Mouse (Mus musculus) CH12.LX (cell line): Measurements from ENCODE around the gene Adnp.

Experiments used
- BHLHE40 ChIP-seq: IDR thresholded peaks from 2 replicates; pipeline ENCODE4 v1.6.1; 2011; ENCODE audit warnings: mild to moderate bottlenecking, low read depth, low read length, improper control_type of control experiment
- CHD2 ChIP-seq: IDR thresholded peaks from 2 replicates; pipeline ENCODE4 v1.6.1; 2011; ENCODE audit warnings: low read length, improper control_type of control experiment
- CTCF ChIP-seq, 2 experiments: IDR thresholded peaks in 1 of 2; conservative IDR thresholded peaks in 1 of 2; 2 replicates each; pipeline ENCODE4 v1.5.1; 2011 to 2012; ENCODE audit warnings: low read depth in 2 of 2, low read length in 2 of 2, improper control_type of control experiment in 1 of 2, inconsistent platforms in 1 of 2, mild to moderate bottlenecking in 1 of 2, moderate library complexity in 1 of 2
- EP300 ChIP-seq: IDR thresholded peaks from 2 replicates; pipeline ENCODE4 v1.6.1; 2011; ENCODE audit warnings: low read length, improper control_type of control experiment
- GABPA ChIP-seq: IDR thresholded peaks from 2 replicates; pipeline ENCODE4 v1.6.1; 2012; ENCODE audit warnings: low read depth, low read length, improper control_type of control experiment, inconsistent platforms; ENCODE audit not compliant: insufficient replicate concordance
- HCFC1 ChIP-seq: IDR thresholded peaks from 2 replicates; pipeline ENCODE4 v1.6.1; 2012; ENCODE audit warnings: low read depth, mild to moderate bottlenecking, inconsistent platforms, low read length, improper control_type of control experiment
- MAX ChIP-seq: IDR thresholded peaks from 2 replicates; pipeline ENCODE4 v1.6.1; 2011; ENCODE audit warnings: low read length, improper control_type of control experiment
- NELFE ChIP-seq: IDR thresholded peaks from 2 replicates; pipeline ENCODE4 v1.6.1; 2011; ENCODE audit warnings: low read depth, low read length, improper control_type of control experiment
- POLR2A ChIP-seq: IDR thresholded peaks from 2 replicates; pipeline ENCODE4 v1.6.1; 2011; ENCODE audit warnings: low read depth, mild to moderate bottlenecking, improper control_type of control experiment, low read length
- RAD21 ChIP-seq: IDR thresholded peaks from 2 replicates; pipeline ENCODE4 v1.6.1; 2011; ENCODE audit warnings: low read depth, mild to moderate bottlenecking, low read length, improper control_type of control experiment, moderate library complexity
- TBP ChIP-seq: conservative IDR thresholded peaks from 2 replicates; pipeline ENCODE4 v1.6.1; 2011; ENCODE audit warnings: low read depth, low read length, improper control_type of control experiment
- TCF12 ChIP-seq: IDR thresholded peaks from 2 replicates; pipeline ENCODE4 v1.6.1; 2014; ENCODE audit warnings: low read depth, mild to moderate bottlenecking, inconsistent platforms, low read length, improper control_type of control experiment
- USF1 ChIP-seq: IDR thresholded peaks from 2 replicates; pipeline ENCODE4 v1.6.1; 2014; ENCODE audit warnings: low read depth, mild to moderate bottlenecking, inconsistent platforms, low read length, improper control_type of control experiment
- ZNF384 ChIP-seq: IDR thresholded peaks from 2 replicates; pipeline ENCODE4 v1.6.1; 2012; ENCODE audit warnings: low read depth, low read length, improper control_type of control experiment, inconsistent platforms

DNA sequence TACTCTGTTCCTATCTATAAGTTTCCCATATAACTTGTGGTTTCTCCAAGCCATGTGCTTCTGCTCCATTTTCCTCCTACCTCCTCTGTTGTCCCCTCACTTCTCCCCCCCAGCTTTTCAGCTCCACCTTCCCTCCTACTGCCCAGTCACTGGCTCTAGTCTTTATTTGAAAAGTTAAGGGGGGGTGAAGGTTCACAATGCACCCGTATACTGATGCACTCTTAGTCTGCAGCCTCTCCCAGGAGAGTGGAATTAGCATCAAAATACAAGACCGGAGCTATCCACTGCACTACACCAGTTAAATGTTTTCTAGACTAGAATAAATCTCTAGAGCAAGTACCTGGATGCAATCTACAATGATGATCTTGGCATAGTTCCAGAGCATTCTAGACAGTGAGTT is 11.2 kb downstream of the Adnp start:
- no peak for TF ChIP-seq POLR2A
- TF ChIP-seq EP300 = no peak
- no peak for TF ChIP-seq USF1
- no peak for TF ChIP-seq MAX
- no peak for TF ChIP-seq CTCF (conservative IDR thresholded peaks at IDR 0.05 in 1 of 2, IDR thresholded peaks at IDR 0.05 in 1 of 2; ENCODE audit: low read depth in 2 of 2, low read length in 2 of 2)
- no peak for TF ChIP-seq RAD21
- TF ChIP-seq NELFE = no peak
- TF ChIP-seq BHLHE40 = no peak
- TF ChIP-seq GABPA = no peak
- TF ChIP-seq TCF12 = no peak
- TF ChIP-seq ZNF384 = no peak
- TF ChIP-seq TBP = no peak
- no peak for TF ChIP-seq CHD2
- no peak for TF ChIP-seq HCFC1
